Mouse (Mus musculus) lung, embryonic 15.5 days (tissue): Measurements from ENCODE around the gene Aqp6. TPM values are rescaled to one million over a fixed set of nuclear protein-coding genes. Genes with fewer than 3 reads are reported as not detected.

ENCODE experiments used
- ATAC-seq: fragments of 200-750 bp; cut with Nextera tagmentation; 2 replicates; pipeline ENCODE4 v1.8.0; 2017; ENCODE audit warnings: moderate number of reproducible peaks, borderline replicate concordance; ENCODE audit not compliant: low FRiP score, low TSS enrichment; ENCODE audit errors: extremely low read depth
- H3K27ac ChIP-seq: fragments of 300-500 bp; sonication (generic); 2 replicates; pipeline ENCODE4 v1.5.1; 2015; ENCODE audit warnings: moderate library complexity, mild to moderate bottlenecking, inconsistent platforms
- H3K27me3 ChIP-seq: fragments of 300-500 bp; sonication (generic); 2 replicates; pipeline ENCODE4 v1.6.1; 2015; ENCODE audit warnings: inconsistent platforms
- H3K36me3 ChIP-seq: fragments of 300-500 bp; sonication (generic); 2 replicates; pipeline ENCODE4 v1.6.1; 2015; ENCODE audit warnings: inconsistent platforms
- H3K4me1 ChIP-seq: fragments of 300-500 bp; sonication (generic); 2 replicates; pipeline ENCODE4 v1.6.1; 2015; ENCODE audit warnings: inconsistent platforms
- H3K4me2 ChIP-seq: fragments of 300-500 bp; sonication (generic); 2 replicates; pipeline ENCODE4 v1.6.1; 2015; ENCODE audit warnings: inconsistent platforms, mild to moderate bottlenecking, moderate library complexity
- H3K4me3 ChIP-seq: fragments of 300-500 bp; sonication (generic); 2 replicates; pipeline ENCODE4 v1.5.1; 2015; ENCODE audit warnings: mild to moderate bottlenecking, inconsistent platforms
- H3K9ac ChIP-seq: fragments of 300-500 bp; sonication (generic); 2 replicates; pipeline ENCODE4 v1.6.1; 2015; ENCODE audit warnings: inconsistent platforms
- H3K9me3 ChIP-seq: fragments of 300-500 bp; sonication (generic); 2 replicates; pipeline ENCODE4 v1.6.1; 2016; ENCODE audit warnings: inconsistent platforms
- WGBS: fragments of 180-500 bp; shearing (Covaris S2); methylation state at CpG from one replicate; pipeline ENCODE4 v1.1.7; 2015; 5-methylcytosine and 5-hydroxymethylcytosine counted together
- polyA plus RNA-seq: library from polyadenylated mRNA; unstranded; fragments of >200 nt; fragmentation: Nextera tagmentation; extraction: Ambion mirVana; gene quantifications from 2 replicates; pipeline ENCODE4 v1.2.1, GENCODE M21; 2015

Aqp6 gene
- polyA plus RNA-seq, 1 experiment from 2014 or later, result not detected

DNA sequence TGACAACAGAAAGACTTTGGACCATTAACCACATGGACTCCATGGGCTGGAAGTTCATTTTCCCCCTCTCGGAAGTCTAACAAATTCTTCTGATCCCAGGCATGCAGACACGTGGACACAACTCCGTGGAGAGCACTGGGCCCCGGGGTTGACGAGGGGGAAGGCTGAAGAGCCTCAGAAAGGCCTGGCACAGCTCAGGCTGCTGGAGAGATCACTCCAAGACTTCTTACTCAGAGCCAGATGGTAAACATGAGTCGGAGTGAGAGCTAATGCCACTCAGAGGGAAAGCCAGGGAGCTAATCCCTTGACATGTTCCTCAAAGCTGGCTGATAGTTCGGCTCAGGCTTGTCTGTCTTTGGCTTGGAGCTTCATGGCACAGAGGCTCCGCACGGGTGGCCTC lies 14.0 kb downstream of the Aqp6 start:
- peak overlapping the region; percentile 36; the same call in 1 of the 2 replicates for H3K4me2 ChIP-seq
- H3K4me3 ChIP-seq, result no peak overlapping the region
- ATAC-seq, result peak; percentile 61; the same call in 1 of the 2 replicates
- no peaks in the 10 kb centered on the region for H3K9me3 ChIP-seq
- H3K9ac ChIP-seq, result no peak overlapping the region
- peaks cover 20% of the 10 kb centered on the region for H3K4me1 ChIP-seq
- WGBS, result 30% methylated on average over 9 of the region's 9 CpGs
- H3K36me3 ChIP-seq, result peaks cover 7% of the 10 kb centered on the region
- H3K27me3 ChIP-seq, result peaks cover 4% of the 10 kb centered on the region; the same call in 1 of the 2 replicates
- H3K27ac ChIP-seq, result peak overlapping the region; percentile 64

DNA sequence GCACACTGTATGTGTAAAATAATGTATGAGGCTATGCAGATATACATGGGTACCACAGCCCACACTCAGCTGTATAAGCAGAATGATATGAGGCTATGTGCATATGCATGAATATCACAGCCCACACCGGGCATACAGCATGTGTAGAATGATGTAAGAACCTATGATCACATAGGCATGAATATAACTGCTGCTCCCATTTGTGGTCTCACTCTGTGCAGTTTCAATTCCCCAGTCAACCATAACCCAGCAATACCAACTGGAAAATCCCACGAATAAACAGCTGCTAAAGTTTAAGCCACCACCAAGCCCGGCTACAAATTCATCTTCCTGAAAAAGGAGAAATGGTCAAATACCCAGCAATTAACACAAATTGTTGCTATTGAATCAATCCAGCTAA lies 17.4 kb downstream of the Aqp6 start:
- Histone ChIP-seq H3K4me1 (peaks cover 20% of the 10 kb centered on the region), H3K27ac (no peak overlapping the region), H3K27me3 (peaks cover 3% of the 10 kb centered on the region; the same call in 1 of the 2 replicates), H3K4me2 (no peak overlapping the region), H3K9me3 (no peaks in the 10 kb centered on the region), H3K9ac (no peak overlapping the region), H3K4me3 (no peak overlapping the region), H3K36me3 (peaks cover 35% of the 10 kb centered on the region)
- ATAC-seq, result no peak
- WGBS, result 90% methylated on average over 3 of the region's 3 CpGs

DNA sequence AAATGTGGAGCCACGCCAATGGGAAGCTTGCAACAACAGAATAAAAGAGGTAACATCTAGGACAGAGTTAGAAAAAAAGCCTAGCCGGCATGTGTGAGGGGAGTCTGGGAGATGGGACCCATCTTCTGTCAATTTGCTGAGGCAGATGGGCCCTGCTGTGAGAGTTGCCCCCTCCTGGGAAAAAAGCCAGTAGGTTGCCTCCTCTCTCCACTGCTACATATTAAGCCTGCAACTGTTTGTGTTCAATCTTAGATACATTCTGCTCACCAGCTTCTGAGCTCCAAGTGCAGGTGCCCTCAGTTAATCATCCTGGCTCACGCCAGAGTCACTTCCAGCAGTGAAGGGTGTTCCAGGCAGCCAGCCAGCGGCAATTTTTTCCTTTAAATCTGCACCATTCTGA lies 18.6 kb downstream of the Aqp6 start:
- Histone ChIP-seq H3K36me3 (peaks cover 47% of the 10 kb centered on the region), H3K27ac (no peak overlapping the region), H3K4me1 (peaks cover 10% of the 10 kb centered on the region), H3K9ac (no peak overlapping the region), H3K27me3 (no peaks in the 10 kb centered on the region), H3K4me3 (no peak overlapping the region), H3K9me3 (no peaks in the 10 kb centered on the region), H3K4me2 (no peak overlapping the region)
- ATAC-seq, result no peak
- 74% methylated on average over 4 of the region's 4 CpGs for WGBS

DNA sequence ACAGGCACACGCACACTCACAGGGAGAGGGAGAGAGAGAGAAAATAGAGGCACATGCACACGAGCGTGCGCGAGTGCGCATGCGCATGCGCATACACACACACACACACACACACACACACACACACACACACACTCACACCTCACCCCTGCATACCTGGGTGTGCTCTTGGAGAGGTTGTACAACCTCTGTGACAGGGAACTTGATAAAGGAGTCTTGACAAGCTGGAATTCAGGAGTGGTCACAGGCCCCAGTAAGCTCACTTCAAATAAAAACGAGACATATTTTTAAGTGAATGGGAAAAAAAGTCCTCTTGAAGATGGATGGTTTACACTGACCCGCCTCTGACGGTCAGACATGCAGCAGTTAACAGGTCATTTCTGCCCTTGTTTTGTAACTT lies 20.9 kb downstream of the Aqp6 start:
- Histone ChIP-seq H3K27me3 (no peaks in the 10 kb centered on the region), H3K4me2 (no peak overlapping the region), H3K36me3 (peaks cover 67% of the 10 kb centered on the region), H3K9me3 (no peaks in the 10 kb centered on the region), H3K4me1 (no peaks in the 10 kb centered on the region), H3K27ac (no peak overlapping the region), H3K4me3 (no peak overlapping the region), H3K9ac (no peak overlapping the region)
- WGBS, result 80% methylated on average over 11 of the region's 11 CpGs
- ATAC-seq, result no peak

DNA sequence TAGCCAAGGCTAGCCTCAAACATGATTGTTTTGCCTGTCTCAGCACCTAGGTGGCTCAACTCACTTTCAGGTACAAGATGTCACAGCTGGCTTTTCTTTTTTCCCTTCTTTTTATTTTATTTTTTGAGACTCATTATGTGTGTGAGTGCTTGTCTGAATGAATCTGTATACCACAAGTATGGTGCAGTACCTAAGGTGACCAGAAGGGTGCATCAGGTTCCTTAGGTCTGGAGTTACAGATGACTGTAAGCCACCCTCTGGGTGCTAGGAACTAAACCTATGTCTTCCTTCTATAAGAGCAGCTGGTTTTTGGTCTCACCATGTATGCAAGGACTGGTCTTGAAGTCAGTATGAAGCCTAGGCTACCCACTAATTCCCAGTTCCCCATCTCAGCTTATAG lies 30.4 kb downstream of the Aqp6 start:
- H3K9ac ChIP-seq, result no peak overlapping the region
- no peaks in the 10 kb centered on the region for H3K27me3 ChIP-seq
- H3K9me3 ChIP-seq, result no peaks in the 10 kb centered on the region; the same call in 1 of the 2 replicates
- H3K4me3 ChIP-seq, result no peak overlapping the region
- H3K27ac ChIP-seq, result no peak overlapping the region
- H3K36me3 ChIP-seq, result peaks cover 92% of the 10 kb centered on the region
- no peak for ATAC-seq
- H3K4me1 ChIP-seq, result no peaks in the 10 kb centered on the region
- no peak overlapping the region for H3K4me2 ChIP-seq

DNA sequence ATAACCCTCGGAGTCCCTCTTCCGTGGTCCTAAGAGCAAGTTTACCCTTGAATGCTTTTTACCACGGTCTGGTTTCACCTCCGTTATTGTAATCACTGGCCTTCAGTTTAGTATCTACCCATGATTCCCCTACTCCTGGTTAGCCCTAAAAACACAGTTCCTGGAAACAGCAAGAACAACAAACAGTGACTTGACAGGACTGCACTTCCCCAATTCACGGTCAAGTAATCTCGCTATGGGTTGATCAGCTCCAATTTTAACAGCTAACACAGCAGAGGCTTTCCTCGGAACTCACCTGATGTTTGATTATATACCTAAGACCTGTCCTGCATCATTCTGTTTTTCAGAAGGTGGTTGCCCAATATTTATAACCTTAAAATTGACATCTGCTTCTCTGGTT lies 33.5 kb downstream of the Aqp6 start:
- H3K36me3 ChIP-seq, result peaks cover 94% of the 10 kb centered on the region
- 89% methylated on average over 7 of the region's 7 CpGs for WGBS
- no peak overlapping the region for H3K9ac ChIP-seq
- ATAC-seq, result no peak
- no peak overlapping the region for H3K4me3 ChIP-seq
- no peaks in the 10 kb centered on the region for H3K27me3 ChIP-seq
- H3K27ac ChIP-seq, result no peak overlapping the region
- no peaks in the 10 kb centered on the region; the same call in 1 of the 2 replicates for H3K9me3 ChIP-seq
- no peaks in the 10 kb centered on the region for H3K4me1 ChIP-seq
- H3K4me2 ChIP-seq, result no peak overlapping the region

DNA sequence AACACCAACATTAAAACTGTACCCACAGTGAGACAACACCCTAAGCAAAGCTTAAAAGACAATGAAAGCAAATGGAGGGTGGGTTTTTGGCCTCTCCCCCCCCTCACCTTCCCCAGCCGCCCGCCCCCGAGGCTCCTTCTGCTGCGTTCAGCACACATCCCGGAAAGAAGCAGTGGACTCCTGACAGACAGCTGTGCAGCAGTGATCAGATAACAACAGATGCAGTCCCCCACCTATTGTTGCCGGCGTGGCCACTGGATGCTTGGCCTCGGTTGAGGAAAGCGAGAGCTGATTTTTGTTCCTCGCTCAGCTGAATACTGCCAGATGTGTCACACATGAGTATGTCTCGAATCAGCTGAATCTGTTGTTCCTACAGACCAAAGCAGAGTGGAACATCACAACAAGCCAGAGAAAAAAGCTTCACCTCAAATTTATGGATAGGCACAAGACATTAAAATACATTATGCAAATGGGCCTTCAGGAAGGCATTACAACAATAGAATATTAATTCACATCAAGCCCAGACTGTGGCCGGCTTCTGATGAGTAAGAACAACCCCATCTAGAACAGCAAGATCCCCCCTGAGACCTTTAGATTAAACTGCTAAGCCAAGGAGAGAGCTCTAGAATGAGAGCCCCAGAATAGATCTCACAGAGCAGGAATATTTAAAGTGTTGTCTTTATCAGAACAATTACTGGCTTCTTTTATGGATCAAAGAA lies 36.4 kb downstream of the Aqp6 start:
- WGBS, result 89% methylated on average over 12 of the region's 12 CpGs
- no peak overlapping the region for H3K9ac ChIP-seq
- no peaks in the 10 kb centered on the region for H3K27me3 ChIP-seq
- H3K36me3 ChIP-seq, result peaks cover 76% of the 10 kb centered on the region
- ATAC-seq, result no peak
- no peak overlapping the region for H3K4me3 ChIP-seq
- no peak overlapping the region for H3K27ac ChIP-seq
- no peaks in the 10 kb centered on the region for H3K9me3 ChIP-seq
- H3K4me1 ChIP-seq, result no peaks in the 10 kb centered on the region
- H3K4me2 ChIP-seq, result no peak overlapping the region

DNA sequence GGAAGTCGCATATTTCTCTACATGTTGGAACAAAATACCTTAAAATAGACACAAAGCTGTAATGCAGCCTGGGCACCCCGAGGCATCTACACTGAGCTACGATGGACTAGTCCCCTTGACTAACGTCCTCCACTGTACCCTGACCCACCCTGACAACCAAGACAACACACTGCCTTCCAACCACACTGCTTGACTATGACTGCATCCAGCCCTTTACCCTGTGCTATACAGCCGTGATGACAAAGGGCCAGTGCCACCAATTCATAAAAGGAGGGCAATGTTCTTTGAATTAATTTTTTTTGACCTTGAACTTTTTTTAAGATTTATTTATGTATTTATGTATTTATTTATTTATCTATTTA lies 36.9 kb downstream of the Aqp6 start:
- no peaks in the 10 kb centered on the region for H3K9me3 ChIP-seq
- ATAC-seq, result no peak
- H3K4me3 ChIP-seq, result no peak overlapping the region
- H3K9ac ChIP-seq, result no peak overlapping the region
- H3K27ac ChIP-seq, result no peak overlapping the region
- H3K36me3 ChIP-seq, result peaks cover 74% of the 10 kb centered on the region
- H3K4me2 ChIP-seq, result no peak overlapping the region
- no peaks in the 10 kb centered on the region for H3K4me1 ChIP-seq
- WGBS, result 96% methylated on average over 5 of the region's 5 CpGs
- H3K27me3 ChIP-seq, result no peaks in the 10 kb centered on the region

DNA sequence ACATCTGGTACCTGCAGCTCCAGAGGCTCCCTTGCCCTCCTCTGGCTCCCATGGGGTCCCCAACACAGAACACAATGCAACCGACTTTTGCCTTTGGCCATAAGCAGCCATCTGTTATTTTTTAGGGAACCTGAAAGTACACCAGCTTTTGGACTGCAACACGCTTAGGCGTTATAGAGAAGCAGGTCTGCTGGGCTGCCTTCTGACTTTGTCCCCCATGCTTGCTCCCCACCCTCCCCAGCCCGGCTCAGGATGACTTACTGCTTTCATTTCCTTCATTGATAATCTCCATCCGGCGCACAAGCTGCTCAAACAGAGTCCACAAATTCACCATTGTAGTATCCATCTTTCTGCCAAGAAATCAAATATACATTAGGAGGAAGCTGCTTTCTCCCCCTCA lies 41.4 kb downstream of the Aqp6 start:
- Histone ChIP-seq H3K27ac (no peak overlapping the region), H3K36me3 (peaks cover 31% of the 10 kb centered on the region), H3K9me3 (no peaks in the 10 kb centered on the region), H3K4me3 (no peak overlapping the region), H3K4me2 (no peak overlapping the region), H3K9ac (no peak overlapping the region), H3K27me3 (no peaks in the 10 kb centered on the region), H3K4me1 (peaks cover 24% of the 10 kb centered on the region)
- no peak for ATAC-seq
- WGBS, result 64% methylated on average over 6 of the region's 6 CpGs

DNA sequence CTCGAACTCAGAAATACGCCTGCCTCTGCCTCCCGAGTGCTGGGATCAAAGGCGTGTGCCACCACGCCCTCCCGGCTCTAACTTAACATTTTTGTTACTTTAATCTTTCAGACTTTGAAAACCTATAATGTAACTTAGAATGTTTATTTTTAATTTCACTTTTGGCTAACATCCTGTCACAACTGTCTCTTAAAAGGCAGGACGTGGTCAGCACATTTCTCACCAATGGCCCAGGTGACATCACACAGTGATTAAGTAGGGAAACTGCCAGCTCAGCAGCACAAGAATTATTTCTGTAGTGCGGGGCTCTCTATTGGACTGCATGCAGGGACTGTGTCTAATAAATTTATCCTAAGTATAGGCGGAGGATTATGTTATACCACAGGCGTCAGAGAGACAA lies 42.6 kb downstream of the Aqp6 start:
- 80% methylated on average over 10 of the region's 10 CpGs for WGBS
- H3K9ac ChIP-seq, result no peak overlapping the region

DNA sequence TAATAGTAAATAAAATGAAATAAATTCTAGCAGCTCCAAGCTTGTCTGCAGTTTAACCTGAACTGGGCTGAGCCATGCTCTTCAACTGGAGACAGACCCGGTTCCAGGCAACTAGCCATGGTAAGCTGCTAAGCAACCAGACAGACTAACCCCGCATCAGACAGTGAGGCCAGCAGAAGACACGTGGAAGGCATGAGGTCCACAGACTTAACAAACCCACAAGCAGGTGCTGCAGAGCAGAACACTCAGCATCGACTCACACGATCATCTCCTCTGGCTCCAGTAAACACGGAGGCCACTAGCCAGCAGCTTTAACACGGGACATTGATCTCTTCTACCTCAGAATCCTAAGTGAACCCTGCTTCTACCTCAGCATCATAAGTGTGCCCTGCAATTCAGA lies 43.6 kb downstream of the Aqp6 start:
- Histone ChIP-seq H3K27me3 (no peaks in the 10 kb centered on the region), H3K4me3 (no peak overlapping the region), H3K36me3 (peaks cover 13% of the 10 kb centered on the region; the same call in 1 of the 2 replicates), H3K4me1 (peaks cover 44% of the 10 kb centered on the region), H3K4me2 (no peak overlapping the region), H3K9me3 (no peaks in the 10 kb centered on the region), H3K27ac (no peak overlapping the region), H3K9ac (no peak overlapping the region)
- WGBS, result 53% methylated on average over 7 of the region's 7 CpGs
- ATAC-seq, result no peak

More for the DNA sequence above, 42.6 kb downstream of the Aqp6 start:
- Histone ChIP-seq H3K36me3 (peaks cover 21% of the 10 kb centered on the region), H3K4me3 (no peak overlapping the region), H3K27ac (no peak overlapping the region), H3K27me3 (no peaks in the 10 kb centered on the region), H3K4me2 (no peak overlapping the region), H3K9me3 (no peaks in the 10 kb centered on the region), H3K4me1 (peaks cover 34% of the 10 kb centered on the region)
- ATAC-seq, result no peak

DNA sequence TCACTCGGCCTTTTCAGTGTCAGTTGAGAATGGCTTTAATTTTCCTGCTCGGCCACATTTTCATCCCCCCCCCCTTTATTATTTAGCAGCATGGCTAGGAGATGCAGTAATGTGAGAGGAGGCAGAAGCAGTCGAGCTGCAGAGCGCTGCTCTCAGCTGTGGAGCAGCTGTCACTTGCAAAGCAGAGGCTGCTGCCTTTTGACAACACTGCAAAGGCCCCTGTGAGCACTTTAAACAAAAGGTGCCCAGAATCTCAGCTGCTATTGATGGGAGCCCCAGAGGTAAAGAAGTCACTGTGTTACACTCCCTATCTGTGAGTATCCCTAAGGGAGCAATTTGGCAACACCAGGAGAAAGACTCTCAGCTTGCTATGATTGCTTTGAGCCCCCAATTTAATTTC lies 47.1 kb downstream of the Aqp6 start:
- WGBS, result 31% methylated on average over 4 of the region's 4 CpGs
- Histone ChIP-seq H3K4me3 (no peak overlapping the region), H3K4me1 (peaks cover 53% of the 10 kb centered on the region), H3K9me3 (no peaks in the 10 kb centered on the region), H3K27ac (no peak overlapping the region), H3K4me2 (peak overlapping the region; percentile 77; the same call in 1 of the 2 replicates), H3K36me3 (no peaks in the 10 kb centered on the region), H3K9ac (no peak overlapping the region), H3K27me3 (peaks cover 3% of the 10 kb centered on the region; the same call in 1 of the 2 replicates)
- no peak for ATAC-seq
